ENCODE assay signal across 8 mouse cellular contexts in genomic region chr5:120761901-120762300, GRCm38 (mm10). TPM values are rescaled to one million over a fixed set of nuclear protein-coding genes. Genes with fewer than 3 reads are reported as not detected.
A peak's percentile ranks its signal among the peaks of the same experiment; 100 is the strongest.
DNase-seq lines count a peak whose midpoint lies in the region; ATAC-seq and TF ChIP-seq lines count a peak whose summit lies in the region.

No protein-coding gene starts in this region.

- H3K27me3 ChIP-seq in forebrain, embryonic 12.5 days: 0 out of 2 replicates have a peak, but pooled peaks cover 4% of the 10 kb centered on the region
- H3K27me3 ChIP-seq in forebrain, embryonic 16.5 days (replicated peaks; ENCODE audit: control insufficient read depth, insufficient read depth, low read length): no peaks in the 10 kb centered on the region
- no peaks in the 10 kb centered on the region for H3K27me3 ChIP-seq in forebrain, postnatal 0 days (ENCODE audit: insufficient read depth, low read length)
- no peaks in the 10 kb centered on the region for H3K27me3 ChIP-seq in midbrain, embryonic 13.5 days

- H3K4me2 ChIP-seq in forebrain, embryonic 12.5 days: peak overlapping the region; percentile 3; the same call in 1 of the 2 replicates
- H3K4me2 ChIP-seq in forebrain, embryonic 16.5 days (ENCODE audit: low read length): no peak overlapping the region
- no peak overlapping the region for H3K4me2 ChIP-seq in forebrain, postnatal 0 days (ENCODE audit: low read depth)
- H3K4me2 ChIP-seq in midbrain, embryonic 13.5 days (replicated peaks): 0 out of 2 replicates have a peak overlapping the region, but pooled peaks have one; percentile 6

- no peaks in the 10 kb centered on the region for H3K36me3 ChIP-seq in forebrain, embryonic 12.5 days (replicated peaks)
- no peaks in the 10 kb centered on the region for H3K36me3 ChIP-seq in forebrain, embryonic 16.5 days (ENCODE audit: control insufficient read depth, insufficient read depth)
- H3K36me3 ChIP-seq in ES-E14 (ENCODE audit: control insufficient read depth, insufficient read depth, low read length, poor library complexity, severe bottlenecking): no peaks in the 10 kb centered on the region
- no peaks in the 10 kb centered on the region for H3K36me3 ChIP-seq in forebrain, postnatal 0 days (ENCODE audit: insufficient read depth)
- H3K36me3 ChIP-seq in midbrain, embryonic 13.5 days: no peaks in the 10 kb centered on the region

- H3K27ac ChIP-seq in forebrain, embryonic 12.5 days: no peak overlapping the region
- H3K27ac ChIP-seq in forebrain, embryonic 16.5 days (ENCODE audit: low read length): no peak overlapping the region
- no peak overlapping the region for H3K27ac ChIP-seq in ES-E14 (ENCODE audit: insufficient read depth, low read depth, low read length, poor library complexity, severe bottlenecking)
- H3K27ac ChIP-seq in forebrain, postnatal 0 days (ENCODE audit: low read depth, low read length): no peak overlapping the region
- no peak overlapping the region for H3K27ac ChIP-seq in midbrain, embryonic 13.5 days

- DNase-seq in ES-E14 (ENCODE audit: low read depth, low spot score): peak; percentile 78
- DNase-seq in forebrain, postnatal 0 days: no peak
- DNase-seq in thymus, adult 18-20 months: no peak
- no peak for DNase-seq in right cerebral cortex, postnatal 14 days
- no peak for DNase-seq in kidney, postnatal 10 days

- no peaks in the 10 kb centered on the region for H3K9me3 ChIP-seq in forebrain, embryonic 12.5 days
- H3K9me3 ChIP-seq in forebrain, embryonic 16.5 days (ENCODE audit: control insufficient read depth, low read length): no peaks in the 10 kb centered on the region
- H3K9me3 ChIP-seq in ES-E14 (ENCODE audit: control insufficient read depth, insufficient read depth, low read depth, low read length): no peaks in the 10 kb centered on the region
- H3K9me3 ChIP-seq in forebrain, postnatal 0 days (ENCODE audit: low read length): no peaks in the 10 kb centered on the region
- H3K9me3 ChIP-seq in midbrain, embryonic 13.5 days: no peaks in the 10 kb centered on the region

- H3K4me1 ChIP-seq in forebrain, embryonic 12.5 days: no peaks in the 10 kb centered on the region
- H3K4me1 ChIP-seq in forebrain, embryonic 16.5 days (replicated peaks; ENCODE audit: control insufficient read depth, insufficient read depth, low read length): no peaks in the 10 kb centered on the region
- H3K4me1 ChIP-seq in ES-E14 (ENCODE audit: control insufficient read depth in 2 of 2, insufficient read depth in 2 of 2, low read length in 2 of 2, poor library complexity in 1 of 2): peaks cover 3 to 7% of the 10 kb centered on the region in 2 experiments; a peak in 1 of 4 replicates
- no peaks in the 10 kb centered on the region for H3K4me1 ChIP-seq in forebrain, postnatal 0 days (ENCODE audit: insufficient read depth)
- H3K4me1 ChIP-seq in midbrain, embryonic 13.5 days (replicated peaks): no peaks in the 10 kb centered on the region

- in situ Hi-C loops in ES-E14 (cut with MboI; ENCODE audit: low sequenced_read_pairs in 2 of 2, unreplicated experiment in 2 of 2): no loop called here

- peak; percentile 61 for ATAC-seq in forebrain, embryonic 12.5 days (ENCODE audit: low FRiP score)
- ATAC-seq in forebrain, embryonic 16.5 days: no peak; the same call in 1 of the 2 replicates
- ATAC-seq in forebrain, postnatal 0 days: peak; percentile 50; the same call in 1 of the 2 replicates
- no peak for ATAC-seq in midbrain, embryonic 13.5 days

- no peak overlapping the region for H3K9ac ChIP-seq in forebrain, embryonic 12.5 days
- no peak overlapping the region for H3K9ac ChIP-seq in forebrain, embryonic 16.5 days (replicated peaks; ENCODE audit: low read depth, low read length)
- H3K9ac ChIP-seq in ES-E14 (ENCODE audit: insufficient read depth, low read depth, low read length, poor library complexity, severe bottlenecking): peak overlapping the region; percentile 38; the same call in 1 of the 2 replicates
- H3K9ac ChIP-seq in forebrain, postnatal 0 days: no peak overlapping the region
- no peak overlapping the region for H3K9ac ChIP-seq in midbrain, embryonic 13.5 days (replicated peaks)

- 30% methylated on average over 6 of the region's 6 CpGs for WGBS in forebrain, embryonic 12.5 days
- 30% methylated on average over 6 of the region's 6 CpGs for WGBS in forebrain, embryonic 16.5 days
- WGBS in forebrain, postnatal 0 days: 26% methylated on average over 6 of the region's 6 CpGs
- 24% methylated on average over 6 of the region's 6 CpGs for WGBS in midbrain, embryonic 13.5 days

- no peak overlapping the region for H3K4me3 ChIP-seq in forebrain, embryonic 12.5 days (replicated peaks)
- no peak overlapping the region for H3K4me3 ChIP-seq in forebrain, embryonic 16.5 days (replicated peaks; ENCODE audit: low read length)
- H3K4me3 ChIP-seq in ES-E14 (ENCODE audit: insufficient read depth in 1 of 2, low read depth in 1 of 2, low read length in 2 of 2, poor library complexity in 1 of 2, severe bottlenecking in 1 of 2): peak overlapping the region; percentile 54 to 86; a peak in 3 of 4 replicates
- H3K4me3 ChIP-seq in forebrain, postnatal 0 days (ENCODE audit: low read depth, low read length): no peak overlapping the region
- H3K4me3 ChIP-seq in midbrain, embryonic 13.5 days (replicated peaks): no peak overlapping the region

- TF ChIP-seq CTCF in forebrain, postnatal 0 days (IDR thresholded peaks at IDR 0.05; ENCODE audit: low read depth): no peak

TF ChIP-seq in ES-E14, 5 proteins besides CTCF, POLR2A, EP300 and RAD21:
- 0 out of 2 replicates have a peak, but pooled peaks have one; percentile 47 for TF ChIP-seq CHD2 (IDR thresholded peaks at IDR 0.05; ENCODE audit: low read depth, low read length)
- no peak for TF ChIP-seq ZNF384 (IDR thresholded peaks at IDR 0.05; ENCODE audit: low read depth, low read length)
- TF ChIP-seq ZC3H11A (IDR thresholded peaks at IDR 0.05; ENCODE audit: borderline replicate concordance, low read depth, low read length): no peak

RNA-seq across cellular contexts. Expression of gene Oas2, which starts 12.2 kb away (rescaled TPM):
- 0.10 and 0.17 TPM in 2 replicates for polyA plus RNA-seq in forebrain, embryonic 12.5 days (2016; fragmentation: Nextera tagmentation; extraction: Ambion mirVana)
- polyA plus RNA-seq in forebrain, embryonic 16.5 days (2015; fragmentation: Nextera tagmentation; extraction: Ambion mirVana): 0.27 TPM in 1 of 2 replicates, not detected in the other
- total RNA-seq in ES-E14 (2012; rRNA removed): 0.85 and 1.3 TPM in 2 replicates
- 0.38 and 0.71 TPM in 2 replicates for total RNA-seq in forebrain, postnatal 0 days (2014; rRNA removed)
- polyA plus RNA-seq in forebrain, postnatal 0 days (2015; fragmentation: Nextera tagmentation; extraction: Ambion mirVana): 0.19 and 0.30 TPM in 2 replicates
- 0.07 and 0.17 TPM in 2 replicates for polyA plus RNA-seq in midbrain, embryonic 13.5 days (2015; fragmentation: Nextera tagmentation; extraction: Ambion mirVana)

RNA-seq across cellular contexts. Expression of gene Oas3, which starts 15.6 kb away (rescaled TPM):
- polyA plus RNA-seq in forebrain, embryonic 12.5 days (2016; fragmentation: Nextera tagmentation; extraction: Ambion mirVana): 0.09 and 0.12 TPM in 2 replicates
- polyA plus RNA-seq in forebrain, embryonic 16.5 days (2015; fragmentation: Nextera tagmentation; extraction: Ambion mirVana): 0.15 and 0.25 TPM in 2 replicates
- total RNA-seq in ES-E14 (2012; rRNA removed): 1.6 and 2.4 TPM in 2 replicates
- 0.38 and 0.52 TPM in 2 replicates for total RNA-seq in forebrain, postnatal 0 days (2014; rRNA removed)
- polyA plus RNA-seq in forebrain, postnatal 0 days (2015; fragmentation: Nextera tagmentation; extraction: Ambion mirVana): 0.29 and 0.69 TPM in 2 replicates
- 0.16 and 0.45 TPM in 2 replicates for polyA plus RNA-seq in midbrain, embryonic 13.5 days (2015; fragmentation: Nextera tagmentation; extraction: Ambion mirVana)

RNA-seq across cellular contexts. Expression of gene Oas1e, which starts 33.4 kb away (rescaled TPM):
- polyA plus RNA-seq in forebrain, embryonic 12.5 days (2016; fragmentation: Nextera tagmentation; extraction: Ambion mirVana): 0.10 TPM in 1 of 2 replicates, not detected in the other
- polyA plus RNA-seq in forebrain, embryonic 16.5 days (2015; fragmentation: Nextera tagmentation; extraction: Ambion mirVana): not detected in 2 replicates
- total RNA-seq in ES-E14 (2012; rRNA removed): 0.18 and 0.32 TPM in 2 replicates
- total RNA-seq in forebrain, postnatal 0 days (2014; rRNA removed): not detected in 2 replicates
- 0.13 and 0.21 TPM in 2 replicates for polyA plus RNA-seq in forebrain, postnatal 0 days (2015; fragmentation: Nextera tagmentation; extraction: Ambion mirVana)
- polyA plus RNA-seq in midbrain, embryonic 13.5 days (2015; fragmentation: Nextera tagmentation; extraction: Ambion mirVana): 0.19 and 0.27 TPM in 2 replicates

RNA-seq across cellular contexts. Expression of gene Dtx1, which starts 50.2 kb away (rescaled TPM):
- polyA plus RNA-seq in forebrain, embryonic 12.5 days (2016; fragmentation: Nextera tagmentation; extraction: Ambion mirVana): 17.1 and 18.1 TPM in 2 replicates
- 43.4 and 44.1 TPM in 2 replicates for polyA plus RNA-seq in forebrain, embryonic 16.5 days (2015; fragmentation: Nextera tagmentation; extraction: Ambion mirVana)
- total RNA-seq in ES-E14 (2012; rRNA removed): 13.6 and 29.4 TPM in 2 replicates
- total RNA-seq in forebrain, postnatal 0 days (2014; rRNA removed): 154 and 193 TPM in 2 replicates
- polyA plus RNA-seq in forebrain, postnatal 0 days (2015; fragmentation: Nextera tagmentation; extraction: Ambion mirVana): 59.4 and 65.2 TPM in 2 replicates
- polyA plus RNA-seq in midbrain, embryonic 13.5 days (2015; fragmentation: Nextera tagmentation; extraction: Ambion mirVana): 25.1 and 34.2 TPM in 2 replicates

RNA-seq across cellular contexts. Expression of gene Oas1c, which starts 50.4 kb away (rescaled TPM):
- polyA plus RNA-seq in forebrain, embryonic 12.5 days (2016; fragmentation: Nextera tagmentation; extraction: Ambion mirVana): 0.49 and 0.51 TPM in 2 replicates
- 0.32 and 0.34 TPM in 2 replicates for polyA plus RNA-seq in forebrain, embryonic 16.5 days (2015; fragmentation: Nextera tagmentation; extraction: Ambion mirVana)
- total RNA-seq in ES-E14 (2012; rRNA removed): 1.2 and 1.6 TPM in 2 replicates
- total RNA-seq in forebrain, postnatal 0 days (2014; rRNA removed): 0.69 and 1.8 TPM in 2 replicates
- 0.63 and 0.80 TPM in 2 replicates for polyA plus RNA-seq in forebrain, postnatal 0 days (2015; fragmentation: Nextera tagmentation; extraction: Ambion mirVana)
- 0.20 and 0.31 TPM in 2 replicates for polyA plus RNA-seq in midbrain, embryonic 13.5 days (2015; fragmentation: Nextera tagmentation; extraction: Ambion mirVana)

Comparison
In these comparisons a context has a peak if more than half of its experiments do, and no peak if none do; other contexts are left out.
1. ATAC-seq: peak in forebrain, embryonic 12.5 days (single experiment) and forebrain, postnatal 0 days (single experiment); none in forebrain, embryonic 16.5 days (single experiment) and midbrain, embryonic 13.5 days (single experiment).
2. H3K4me2 ChIP-seq: peak in forebrain, embryonic 12.5 days (single experiment) and midbrain, embryonic 13.5 days (single experiment); none in forebrain, embryonic 16.5 days (single experiment) and forebrain, postnatal 0 days (single experiment).
3. H3K4me3 ChIP-seq: peak in ES-E14 (2 of 2); none in forebrain, embryonic 12.5 days (single experiment), forebrain, embryonic 16.5 days (single experiment), forebrain, postnatal 0 days (single experiment) and midbrain, embryonic 13.5 days (single experiment).